Mouse (Mus musculus): ENCODE results near the gene Rgsl1.

DNA sequence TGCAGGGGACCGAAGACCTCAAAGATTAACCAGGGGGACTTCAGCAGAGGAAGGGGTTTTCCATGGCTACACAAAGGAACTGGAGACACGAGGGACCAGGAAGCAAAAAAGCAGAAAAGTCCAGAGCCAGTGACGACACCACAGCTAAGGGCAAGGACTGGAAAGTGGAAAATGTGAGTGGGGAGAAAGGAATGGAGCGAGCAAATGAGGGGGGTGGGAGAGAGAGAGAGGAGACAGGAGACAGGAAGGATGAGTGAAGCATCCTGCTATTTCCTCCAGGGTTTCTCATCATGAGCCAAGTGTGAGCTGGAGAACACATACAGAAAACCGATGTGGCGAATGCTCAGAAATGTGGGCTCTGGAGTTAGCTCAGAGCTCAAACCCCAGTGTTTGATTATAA, 107.8 kb downstream of the Rgsl1 start:
- TF ChIP-seq MXI1 (IDR thresholded peaks at IDR 0.05; ENCODE audit: low read depth, low read length) (no peak), ZMIZ1 (IDR thresholded peaks at IDR 0.05; ENCODE audit: low read depth, low read length) (no peak), CTCF (IDR thresholded peaks at IDR 0.05 in 2 of 3, conservative IDR thresholded peaks at IDR 0.05 in 1 of 3; ENCODE audit: control insufficient read depth in 1 of 3, insufficient read depth in 1 of 3, low read depth in 2 of 3, low read length in 3 of 3, poor library complexity in 1 of 3, severe bottlenecking in 1 of 3) (no peak), JUND (IDR thresholded peaks at IDR 0.05; ENCODE audit: low read depth, low read length) (no peak), MAFK (IDR thresholded peaks at IDR 0.05; ENCODE audit: borderline replicate concordance, low read depth, low read length) (no peak)

Data from MEL (cell line).